Mouse (Mus musculus): ENCODE measurements around the gene Gm11011.

- no peak for TF ChIP-seq CTCF (IDR thresholded peaks at IDR 0.05; ENCODE audit: extremely low read depth, insufficient read depth, insufficient read length, insufficient replicate concordance)
- no peak for TF ChIP-seq POLR2A (IDR thresholded peaks at IDR 0.05; ENCODE audit: low read depth, low read length)
These were observed 1.8 kb downstream of the Gm11011 start for GRCm38 (mm10) chr2:169585631-169586285.
